Mouse (Mus musculus): ENCODE measurements around the gene Ccdc162. TPM values are rescaled to one million over a fixed set of nuclear protein-coding genes. Genes with fewer than 3 reads are reported as not detected.

The Ccdc162 gene
- total RNA-seq, 1 experiment: 0.40 TPM

DNA sequence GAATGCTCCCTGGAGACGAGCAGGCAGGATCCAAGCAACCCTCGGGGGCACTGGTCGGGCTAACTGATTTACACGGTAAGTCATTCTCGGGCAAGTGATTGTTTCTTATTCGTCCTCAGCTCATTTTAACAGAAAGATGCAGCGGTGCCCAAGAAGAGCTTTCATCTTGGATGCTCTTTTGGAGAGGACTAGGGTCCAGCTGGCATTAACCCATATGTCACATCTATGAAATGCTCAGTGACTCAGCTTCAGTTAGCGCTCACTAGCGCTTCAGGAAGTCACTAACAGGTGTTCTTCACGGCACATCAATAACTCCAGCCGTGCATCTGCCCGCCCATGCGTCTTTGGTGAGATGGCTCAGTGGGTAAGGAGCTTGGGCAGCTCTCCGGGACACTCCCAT is 877 bp downstream of the Ccdc162 start:
- H3K27ac ChIP-seq (ENCODE audit: insufficient read depth, low read depth, low read length, poor library complexity, severe bottlenecking): no peak overlapping the region
- peaks cover 0 to 4% of the 10 kb centered on the region in 2 experiments; a peak in 1 of 4 replicates for H3K4me1 ChIP-seq (ENCODE audit: control insufficient read depth in 2 of 2, insufficient read depth in 2 of 2, low read length in 2 of 2, poor library complexity in 1 of 2)
- no peak for DNase-seq (ENCODE audit: low read depth, low spot score)
- no peak overlapping the region for H3K4me3 ChIP-seq (ENCODE audit: insufficient read depth in 1 of 2, low read depth in 1 of 2, low read length in 2 of 2, poor library complexity in 1 of 2, severe bottlenecking in 1 of 2)
- TF ChIP-seq HCFC1 (IDR thresholded peaks at IDR 0.05; ENCODE audit: borderline replicate concordance, insufficient read depth, low read length) (no peak), MAFK (IDR thresholded peaks at IDR 0.05; ENCODE audit: insufficient read depth, low read depth, low read length) (no peak), ZC3H11A (IDR thresholded peaks at IDR 0.05; ENCODE audit: borderline replicate concordance, low read depth, low read length) (no peak)
- in situ Hi-C loops (cut with MboI; ENCODE audit: low sequenced_read_pairs in 2 of 2, unreplicated experiment in 2 of 2): no loop called here
- no peak overlapping the region for H3K9ac ChIP-seq (ENCODE audit: insufficient read depth, low read depth, low read length, poor library complexity, severe bottlenecking)
- H3K9me3 ChIP-seq (ENCODE audit: control insufficient read depth, insufficient read depth, low read depth, low read length): no peaks in the 10 kb centered on the region
- peaks cover 2% of the 10 kb centered on the region; the same call in 1 of the 2 replicates for H3K36me3 ChIP-seq (ENCODE audit: control insufficient read depth, insufficient read depth, low read length, poor library complexity, severe bottlenecking)

GRCm38 (mm10) chr10:41711467-41711866 is 5.0 kb downstream of the Ccdc162 start:
- DNase-seq (ENCODE audit: low read depth, low spot score): no peak
- H3K4me1 ChIP-seq (ENCODE audit: control insufficient read depth in 2 of 2, insufficient read depth in 2 of 2, low read length in 2 of 2, poor library complexity in 1 of 2): peaks cover 0 to 4% of the 10 kb centered on the region in 2 experiments; a peak in 1 of 4 replicates
- no peak overlapping the region for H3K27ac ChIP-seq (ENCODE audit: insufficient read depth, low read depth, low read length, poor library complexity, severe bottlenecking)
- H3K9ac ChIP-seq (ENCODE audit: insufficient read depth, low read depth, low read length, poor library complexity, severe bottlenecking): no peak overlapping the region
- in situ Hi-C loops (cut with MboI; ENCODE audit: low sequenced_read_pairs in 2 of 2, unreplicated experiment in 2 of 2): no loop called here
- no peaks in the 10 kb centered on the region for H3K9me3 ChIP-seq (ENCODE audit: control insufficient read depth, insufficient read depth, low read depth, low read length)
- no peaks in the 10 kb centered on the region for H3K36me3 ChIP-seq (ENCODE audit: control insufficient read depth, insufficient read depth, low read length, poor library complexity, severe bottlenecking)
- TF ChIP-seq ZNF384 (IDR thresholded peaks at IDR 0.05; ENCODE audit: low read depth, low read length) (no peak), CHD2 (IDR thresholded peaks at IDR 0.05; ENCODE audit: low read depth, low read length) (no peak), MAFK (IDR thresholded peaks at IDR 0.05; ENCODE audit: insufficient read depth, low read depth, low read length) (no peak)
- H3K4me3 ChIP-seq (ENCODE audit: insufficient read depth in 1 of 2, low read depth in 1 of 2, low read length in 2 of 2, poor library complexity in 1 of 2, severe bottlenecking in 1 of 2): no peak overlapping the region

DNA sequence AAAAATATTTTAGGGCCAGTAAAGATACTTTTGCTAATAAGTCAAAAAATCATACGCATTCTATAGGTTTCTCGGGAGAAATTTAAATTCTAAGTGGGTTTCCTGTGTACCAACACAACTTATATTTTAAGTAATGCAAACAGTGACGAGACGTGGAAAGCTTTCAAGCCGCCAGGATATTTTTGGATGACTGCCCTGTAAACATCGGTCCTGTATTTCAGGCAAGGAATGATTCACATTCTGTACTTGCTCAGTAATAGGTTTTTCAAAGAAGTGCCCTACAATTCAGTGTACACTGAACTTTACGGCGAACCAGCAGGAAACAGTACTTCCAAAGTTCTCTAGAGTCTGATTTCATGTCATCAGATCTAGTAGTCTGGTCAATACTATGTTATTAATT is 5.7 kb downstream of the Ccdc162 start:
- no peak overlapping the region for H3K27ac ChIP-seq (ENCODE audit: insufficient read depth, low read depth, low read length, poor library complexity, severe bottlenecking)
- H3K9me3 ChIP-seq (ENCODE audit: control insufficient read depth, insufficient read depth, low read depth, low read length): no peaks in the 10 kb centered on the region
- H3K36me3 ChIP-seq (ENCODE audit: control insufficient read depth, insufficient read depth, low read length, poor library complexity, severe bottlenecking): no peaks in the 10 kb centered on the region
- TF ChIP-seq MAFK (IDR thresholded peaks at IDR 0.05; ENCODE audit: insufficient read depth, low read depth, low read length): no peak
- no peak for TF ChIP-seq ZNF384 (IDR thresholded peaks at IDR 0.05; ENCODE audit: low read depth, low read length)
- TF ChIP-seq ZC3H11A (IDR thresholded peaks at IDR 0.05; ENCODE audit: borderline replicate concordance, low read depth, low read length): no peak
- no peak for TF ChIP-seq HCFC1 (IDR thresholded peaks at IDR 0.05; ENCODE audit: borderline replicate concordance, insufficient read depth, low read length)
- in situ Hi-C loops (cut with MboI; ENCODE audit: low sequenced_read_pairs in 2 of 2, unreplicated experiment in 2 of 2): no loop called here
- no peak for DNase-seq (ENCODE audit: low read depth, low spot score)
- H3K9ac ChIP-seq (ENCODE audit: insufficient read depth, low read depth, low read length, poor library complexity, severe bottlenecking): no peak overlapping the region
- no peaks in the 10 kb centered on the region for H3K4me1 ChIP-seq (ENCODE audit: control insufficient read depth in 2 of 2, insufficient read depth in 2 of 2, low read length in 2 of 2, poor library complexity in 1 of 2)
- H3K4me3 ChIP-seq (ENCODE audit: insufficient read depth in 1 of 2, low read depth in 1 of 2, low read length in 2 of 2, poor library complexity in 1 of 2, severe bottlenecking in 1 of 2): no peak overlapping the region

- Histone ChIP-seq H3K9me3 (ENCODE audit: control insufficient read depth, insufficient read depth, low read depth, low read length) (no peaks in the 10 kb centered on the region), H3K9ac (ENCODE audit: insufficient read depth, low read depth, low read length, poor library complexity, severe bottlenecking) (no peak overlapping the region), H3K27ac (ENCODE audit: insufficient read depth, low read depth, low read length, poor library complexity, severe bottlenecking) (no peak overlapping the region), H3K36me3 (ENCODE audit: control insufficient read depth, insufficient read depth, low read length, poor library complexity, severe bottlenecking) (no peaks in the 10 kb centered on the region), H3K4me3 (ENCODE audit: insufficient read depth in 1 of 2, low read depth in 1 of 2, low read length in 2 of 2, poor library complexity in 1 of 2, severe bottlenecking in 1 of 2) (no peak overlapping the region), H3K4me1 (ENCODE audit: control insufficient read depth in 2 of 2, insufficient read depth in 2 of 2, low read length in 2 of 2, poor library complexity in 1 of 2) (no peaks in the 10 kb centered on the region)
- TF ChIP-seq HCFC1 (IDR thresholded peaks at IDR 0.05; ENCODE audit: borderline replicate concordance, insufficient read depth, low read length) (no peak), ZNF384 (IDR thresholded peaks at IDR 0.05; ENCODE audit: low read depth, low read length) (no peak), CHD2 (IDR thresholded peaks at IDR 0.05; ENCODE audit: low read depth, low read length) (no peak), MAFK (IDR thresholded peaks at IDR 0.05; ENCODE audit: insufficient read depth, low read depth, low read length) (no peak), ZC3H11A (IDR thresholded peaks at IDR 0.05; ENCODE audit: borderline replicate concordance, low read depth, low read length) (no peak)
- no peak for DNase-seq (ENCODE audit: low read depth, low spot score)
- in situ Hi-C loops (cut with MboI; ENCODE audit: low sequenced_read_pairs in 2 of 2, unreplicated experiment in 2 of 2): no loop called here
These were observed 7.1 kb downstream of the Ccdc162 start for GRCm38 (mm10) chr10:41709341-41709740.

DNA sequence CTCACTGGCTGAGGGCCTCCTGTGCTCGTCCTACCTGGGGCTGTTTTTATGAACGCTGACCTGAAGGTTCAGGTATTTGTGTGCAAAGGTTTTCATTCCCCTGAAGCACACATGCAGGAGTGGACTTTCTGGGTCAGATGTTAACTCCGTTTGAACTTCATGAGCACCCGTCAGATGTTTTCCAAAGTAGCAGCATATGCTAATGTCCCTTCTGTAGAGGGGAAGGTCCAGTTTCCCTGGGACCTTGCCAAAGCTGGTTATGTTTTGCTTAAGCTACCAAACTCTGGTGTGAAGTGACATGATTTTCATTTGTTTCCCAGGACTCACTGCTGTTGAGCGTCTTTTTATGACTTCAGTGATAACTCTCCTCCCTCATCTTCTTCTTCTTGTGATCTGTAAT is 16.8 kb downstream of the Ccdc162 start:
- no peak for DNase-seq (ENCODE audit: low read depth, low spot score)
- Histone ChIP-seq H3K9me3 (ENCODE audit: control insufficient read depth, insufficient read depth, low read depth, low read length) (no peaks in the 10 kb centered on the region), H3K4me1 (ENCODE audit: control insufficient read depth in 2 of 2, insufficient read depth in 2 of 2, low read length in 2 of 2, poor library complexity in 1 of 2) (no peaks in the 10 kb centered on the region), H3K9ac (ENCODE audit: insufficient read depth, low read depth, low read length, poor library complexity, severe bottlenecking) (no peak overlapping the region), H3K27ac (ENCODE audit: insufficient read depth, low read depth, low read length, poor library complexity, severe bottlenecking) (no peak overlapping the region), H3K36me3 (ENCODE audit: control insufficient read depth, insufficient read depth, low read length, poor library complexity, severe bottlenecking) (no peaks in the 10 kb centered on the region), H3K4me3 (ENCODE audit: insufficient read depth in 1 of 2, low read depth in 1 of 2, low read length in 2 of 2, poor library complexity in 1 of 2, severe bottlenecking in 1 of 2) (no peak overlapping the region)
- TF ChIP-seq MAFK (IDR thresholded peaks at IDR 0.05; ENCODE audit: insufficient read depth, low read depth, low read length): no peak
- no peak for TF ChIP-seq ZNF384 (IDR thresholded peaks at IDR 0.05; ENCODE audit: low read depth, low read length)
- no peak for TF ChIP-seq HCFC1 (IDR thresholded peaks at IDR 0.05; ENCODE audit: borderline replicate concordance, insufficient read depth, low read length)
- no peak for TF ChIP-seq ZC3H11A (IDR thresholded peaks at IDR 0.05; ENCODE audit: borderline replicate concordance, low read depth, low read length)
- no peak for TF ChIP-seq CHD2 (IDR thresholded peaks at IDR 0.05; ENCODE audit: low read depth, low read length)
- in situ Hi-C loops (cut with MboI; ENCODE audit: low sequenced_read_pairs in 2 of 2, unreplicated experiment in 2 of 2): loop anchor here in 1 of 2 experiments (25.0 kb wide), 1 partner anchor 687 kb away; no protein-coding TSS in a partner anchor

All from ES-E14 (cell line).